Mouse (Mus musculus) limb, embryonic 12.5 days (tissue): Measurements from ENCODE around the gene Parva. TPM values are rescaled to one million over a fixed set of nuclear protein-coding genes. Genes with fewer than 3 reads are reported as not detected.
A peak's percentile ranks its signal among the peaks of the same experiment; 100 is the strongest.

Experiments
- ATAC-seq: fragments of 200-750 bp; cut with Nextera tagmentation; 2 replicates; pipeline ENCODE4 v1.8.0; 2017; ENCODE audit warnings: low read depth, moderate TSS enrichment; ENCODE audit not compliant: insufficient number of reproducible peaks, insufficient read depth, low FRiP score, low TSS enrichment
- H3K27ac ChIP-seq: fragments of 300-500 bp; sonication (generic); 2 replicates; pipeline ENCODE4 v1.5.1; 2016; ENCODE audit warnings: mild to moderate bottlenecking, moderate library complexity
- H3K27me3 ChIP-seq: fragments of 300-500 bp; sonication (generic); 2 replicates; pipeline ENCODE4 v1.6.1; 2016; ENCODE audit warnings: mild to moderate bottlenecking, moderate library complexity
- H3K36me3 ChIP-seq: fragments of 300-500 bp; sonication (generic); 2 replicates; pipeline ENCODE4 v1.6.1; 2016; ENCODE audit warnings: mild to moderate bottlenecking, moderate library complexity
- H3K4me1 ChIP-seq: fragments of 300-500 bp; sonication (generic); replicated peaks from 2 replicates; pipeline ENCODE4 v1.6.1; 2016
- H3K4me2 ChIP-seq: fragments of 300-500 bp; sonication (generic); 2 replicates; pipeline ENCODE4 v1.6.1; 2016; ENCODE audit warnings: mild to moderate bottlenecking, moderate library complexity
- H3K4me3 ChIP-seq: fragments of 300-500 bp; sonication (generic); replicated peaks from 2 replicates; pipeline ENCODE4 v1.5.1; 2016; ENCODE audit warnings: mild to moderate bottlenecking
- H3K9ac ChIP-seq: fragments of 300-500 bp; sonication (generic); replicated peaks from 2 replicates; pipeline ENCODE4 v1.6.1; 2016; ENCODE audit warnings: mild to moderate bottlenecking, moderate library complexity
- H3K9me3 ChIP-seq: fragments of 300-500 bp; sonication (generic); 2 replicates; pipeline ENCODE4 v1.6.1; 2016; ENCODE audit warnings: mild to moderate bottlenecking, moderate library complexity
- WGBS: fragments of 180-500 bp; shearing (Covaris S2); methylation state at CpG from one replicate; pipeline ENCODE4 v1.1.7; 2016; 5-methylcytosine and 5-hydroxymethylcytosine counted together
- polyA plus RNA-seq: library from polyadenylated mRNA; unstranded; fragments of >200 nt; fragmentation: Nextera tagmentation; extraction: Ambion mirVana; gene quantifications from 2 replicates; pipeline ENCODE4 v1.2.1, GENCODE M21; 2016

Gene Parva
- polyA plus RNA-seq, 1 experiment from 2014 or later, result 82.7 TPM

- WGBS, result 47% methylated on average over 9 of the region's 9 CpGs
- 0 out of 2 replicates have a peak overlapping the region, but pooled peaks have one; percentile 19 for H3K27ac ChIP-seq
- H3K9ac ChIP-seq, result no peak overlapping the region
- no peaks in the 10 kb centered on the region for H3K9me3 ChIP-seq
- no peaks in the 10 kb centered on the region for H3K36me3 ChIP-seq
- ATAC-seq, result no peak
- H3K4me2 ChIP-seq, result no peak overlapping the region
- H3K27me3 ChIP-seq, result no peaks in the 10 kb centered on the region
- no peak overlapping the region for H3K4me3 ChIP-seq
- H3K4me1 ChIP-seq, result peaks cover 50% of the 10 kb centered on the region
Observed at GRCm38 (mm10) chr7:112472708-112473281, 45.5 kb downstream of the Parva start.

GRCm38 (mm10) chr7:112473649-112474435 is 46.5 kb downstream of the Parva start:
- Histone ChIP-seq H3K9ac (peak overlapping the region; percentile 35; the same call in 1 of the 2 replicates), H3K27me3 (no peaks in the 10 kb centered on the region), H3K4me2 (peak overlapping the region; percentile 34), H3K4me3 (no peak overlapping the region), H3K4me1 (peaks cover 45% of the 10 kb centered on the region), H3K36me3 (no peaks in the 10 kb centered on the region), H3K9me3 (no peaks in the 10 kb centered on the region), H3K27ac (peak overlapping the region; percentile 66)
- WGBS, result 10% methylated on average over 14 of the region's 14 CpGs
- ATAC-seq, result peak; percentile 45; the same call in 1 of the 2 replicates

- peak overlapping the region; percentile 62; the same call in 1 of the 2 replicates for H3K27ac ChIP-seq
- H3K4me2 ChIP-seq, result no peak overlapping the region
- no peak overlapping the region for H3K9ac ChIP-seq
- peaks cover 39% of the 10 kb centered on the region for H3K4me1 ChIP-seq
- H3K36me3 ChIP-seq, result no peaks in the 10 kb centered on the region
- H3K27me3 ChIP-seq, result no peaks in the 10 kb centered on the region
- H3K9me3 ChIP-seq, result no peaks in the 10 kb centered on the region
- no peak for ATAC-seq
- WGBS, result 59% methylated on average over 6 of the region's 6 CpGs
- no peak overlapping the region for H3K4me3 ChIP-seq
Observed at GRCm38 (mm10) chr7:112479116-112479515, 51.8 kb downstream of the Parva start.

GRCm38 (mm10) chr7:112481031-112481430 is 53.7 kb downstream of the Parva start:
- H3K27me3 ChIP-seq, result no peaks in the 10 kb centered on the region
- no peaks in the 10 kb centered on the region for H3K36me3 ChIP-seq
- no peak for ATAC-seq
- 81% methylated on average over 1 of the region's 1 CpGs for WGBS
- H3K9me3 ChIP-seq, result no peaks in the 10 kb centered on the region
- H3K4me3 ChIP-seq, result no peak overlapping the region
- H3K4me1 ChIP-seq, result peaks cover 37% of the 10 kb centered on the region
- H3K27ac ChIP-seq, result no peak overlapping the region
- no peak overlapping the region for H3K4me2 ChIP-seq
- no peak overlapping the region for H3K9ac ChIP-seq

GRCm38 (mm10) chr7:112482572-112482971 is 55.3 kb downstream of the Parva start:
- Histone ChIP-seq H3K36me3 (no peaks in the 10 kb centered on the region), H3K9ac (no peak overlapping the region), H3K27ac (0 out of 2 replicates have a peak overlapping the region, but pooled peaks have one; percentile 8), H3K4me2 (no peak overlapping the region), H3K4me1 (peaks cover 37% of the 10 kb centered on the region), H3K4me3 (no peak overlapping the region), H3K27me3 (no peaks in the 10 kb centered on the region), H3K9me3 (no peaks in the 10 kb centered on the region)
- WGBS, result 91% methylated on average over 7 of the region's 7 CpGs
- no peak for ATAC-seq

- H3K4me2 ChIP-seq, result no peak overlapping the region
- no peaks in the 10 kb centered on the region for H3K27me3 ChIP-seq
- no peaks in the 10 kb centered on the region for H3K36me3 ChIP-seq
- WGBS, result 25% methylated on average over 2 of the region's 2 CpGs
- H3K4me1 ChIP-seq, result peaks cover 37% of the 10 kb centered on the region
- no peak for ATAC-seq
- no peaks in the 10 kb centered on the region for H3K9me3 ChIP-seq
- H3K4me3 ChIP-seq, result no peak overlapping the region
- peak overlapping the region; percentile 46; the same call in 1 of the 2 replicates for H3K27ac ChIP-seq
- no peak overlapping the region for H3K9ac ChIP-seq
Observed at GRCm38 (mm10) chr7:112483382-112483781, 56.1 kb downstream of the Parva start.

- H3K27me3 ChIP-seq, result no peaks in the 10 kb centered on the region
- H3K9me3 ChIP-seq, result no peaks in the 10 kb centered on the region
- no peak overlapping the region for H3K27ac ChIP-seq
- no peak for ATAC-seq
- no peak overlapping the region for H3K4me3 ChIP-seq
- no peak overlapping the region for H3K4me2 ChIP-seq
- peaks cover 15% of the 10 kb centered on the region for H3K4me1 ChIP-seq
- H3K9ac ChIP-seq, result no peak overlapping the region
- 57% methylated on average over 2 of the region's 2 CpGs for WGBS
- H3K36me3 ChIP-seq, result no peaks in the 10 kb centered on the region
Observed at GRCm38 (mm10) chr7:112490825-112491224, 63.5 kb downstream of the Parva start.

- no peaks in the 10 kb centered on the region for H3K36me3 ChIP-seq
- no peak overlapping the region for H3K4me3 ChIP-seq
- no peaks in the 10 kb centered on the region for H3K9me3 ChIP-seq
- H3K9ac ChIP-seq, result no peak overlapping the region
- peaks cover 21% of the 10 kb centered on the region for H3K4me1 ChIP-seq
- H3K27ac ChIP-seq, result no peak overlapping the region
- H3K4me2 ChIP-seq, result no peak overlapping the region
- 58% methylated on average over 1 of the region's 1 CpGs for WGBS
- no peaks in the 10 kb centered on the region for H3K27me3 ChIP-seq
- ATAC-seq, result no peak
Observed at GRCm38 (mm10) chr7:112491737-112492136, 64.4 kb downstream of the Parva start.

GRCm38 (mm10) chr7:112495950-112496349 is 68.6 kb downstream of the Parva start:
- no peaks in the 10 kb centered on the region for H3K9me3 ChIP-seq
- H3K27me3 ChIP-seq, result no peaks in the 10 kb centered on the region
- H3K36me3 ChIP-seq, result no peaks in the 10 kb centered on the region
- peaks cover 46% of the 10 kb centered on the region for H3K4me1 ChIP-seq
- H3K4me3 ChIP-seq, result no peak overlapping the region
- no peak for ATAC-seq
- H3K9ac ChIP-seq, result no peak overlapping the region
- 0 out of 2 replicates have a peak overlapping the region, but pooled peaks have one; percentile 37 for H3K27ac ChIP-seq
- H3K4me2 ChIP-seq, result no peak overlapping the region
- WGBS, result 69% methylated on average over 8 of the region's 8 CpGs

- no peak overlapping the region for H3K27ac ChIP-seq
- 76% methylated on average over 7 of the region's 7 CpGs for WGBS
- H3K4me1 ChIP-seq, result peaks cover 56% of the 10 kb centered on the region
Observed at GRCm38 (mm10) chr7:112496921-112497320, 69.6 kb downstream of the Parva start.

GRCm38 (mm10) chr7:112498591-112499301 is 71.4 kb downstream of the Parva start:
- Histone ChIP-seq H3K36me3 (no peaks in the 10 kb centered on the region), H3K4me3 (no peak overlapping the region), H3K4me2 (no peak overlapping the region), H3K4me1 (peaks cover 74% of the 10 kb centered on the region), H3K9ac (no peak overlapping the region), H3K9me3 (no peaks in the 10 kb centered on the region), H3K27ac (peak overlapping the region; percentile 77; the same call in 1 of the 2 replicates), H3K27me3 (no peaks in the 10 kb centered on the region)
- WGBS, result 51% methylated on average over 9 of the region's 9 CpGs
- ATAC-seq, result no peak

More at GRCm38 (mm10) chr7:112496921-112497320, 69.6 kb downstream of the Parva start:
- H3K9me3 ChIP-seq, result no peaks in the 10 kb centered on the region
- H3K4me2 ChIP-seq, result no peak overlapping the region
- no peaks in the 10 kb centered on the region for H3K27me3 ChIP-seq
- H3K9ac ChIP-seq, result no peak overlapping the region
- H3K4me3 ChIP-seq, result no peak overlapping the region
- ATAC-seq, result no peak
- H3K36me3 ChIP-seq, result no peaks in the 10 kb centered on the region
